Mouse (Mus musculus) left cerebral cortex, adult 2 months (tissue): ENCODE data around the gene Zfr2. TPM values are rescaled to one million over a fixed set of nuclear protein-coding genes. Genes with fewer than 3 reads are reported as not detected.

Experiments used
- DNase-seq, 2 experiments: peaks; one replicate each; pipeline ENCODE4 v3.0.0; 2021 to 2022; ENCODE audit warnings: low spot score in 2 of 2, mixed read lengths in 1 of 2; ENCODE audit errors: extremely low spot score in 1 of 2
- H3K27ac ChIP-seq: fragments of 200-600 bp; 2 replicates; pipeline ENCODE4 v1.8.1; 2022
- H3K4me3 ChIP-seq: fragments of 200-600 bp; 2 replicates; pipeline ENCODE4 v1.8.1; 2022
- CTCF ChIP-seq: fragments of 200-600 bp; IDR thresholded peaks from 2 replicates; pipeline ENCODE4 v1.8.1; 2022; ENCODE audit warnings: antibody characterized with exemption, mild to moderate bottlenecking, moderate library complexity
- intact Hi-C: fragments of 180-260 bp; cut with DNase I; formaldehyde crosslinking; loops from one replicate; pipeline ENCODE4 v1.15.1; 2025
- total RNA-seq, 2 experiments: library from RNA; stranded (reverse); gene quantifications; 2 replicates each; pipeline ENCODE4 v1.2.3; 2021

Zfr2 gene
- total RNA-seq, 2 experiments from 2014 or later, result 70.9 to 76.2 TPM

DNA sequence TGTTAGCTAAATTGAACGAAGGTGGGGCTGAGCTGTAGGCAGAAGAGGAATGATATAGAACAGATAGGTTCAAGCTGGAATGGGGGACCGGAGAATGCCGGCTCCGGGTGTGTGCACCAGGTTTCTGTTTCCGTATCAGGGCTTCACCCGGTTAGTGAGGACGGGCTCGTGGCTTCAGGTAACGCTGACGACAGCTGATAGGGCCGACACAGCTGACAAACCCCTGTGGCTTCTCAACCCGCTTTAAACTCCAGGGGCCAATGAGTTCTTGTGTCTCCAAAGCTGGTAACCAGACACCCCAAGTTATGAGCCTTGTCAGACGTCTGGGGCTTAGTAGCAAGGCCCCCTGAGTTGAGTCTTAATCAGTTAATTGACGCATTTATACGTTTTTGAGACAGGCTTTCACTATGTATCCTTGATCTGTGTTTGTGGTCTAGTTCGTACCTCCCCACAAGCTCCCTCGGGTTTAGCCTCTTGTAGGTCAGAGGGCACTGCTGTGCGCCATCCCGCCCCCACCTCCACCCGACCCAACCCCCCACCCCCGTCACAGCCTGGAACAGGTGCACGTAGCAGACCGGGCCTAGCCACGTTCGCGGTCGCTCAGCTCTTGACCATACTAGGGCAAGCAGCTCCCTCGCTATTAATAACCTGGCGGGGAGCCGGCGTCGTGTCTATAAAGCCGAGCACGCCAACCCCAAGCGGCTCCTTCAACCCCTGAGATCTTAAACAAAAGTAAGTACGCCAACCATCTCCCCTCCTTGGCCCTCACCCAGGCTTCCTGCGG is 38.8 kb upstream of the Zfr2 start:
- no peak for TF ChIP-seq CTCF
- intact Hi-C loops, result loop anchor here (5.0 kb wide), 1 partner anchor 73 kb away; the partner anchor contains the start of genes Apba3 and Mrpl54
- Histone ChIP-seq H3K4me3 (no peak overlapping the region), H3K27ac (peak overlapping the region; percentile 53; the same call in 1 of the 2 replicates)
- no peak for DNase-seq

DNA sequence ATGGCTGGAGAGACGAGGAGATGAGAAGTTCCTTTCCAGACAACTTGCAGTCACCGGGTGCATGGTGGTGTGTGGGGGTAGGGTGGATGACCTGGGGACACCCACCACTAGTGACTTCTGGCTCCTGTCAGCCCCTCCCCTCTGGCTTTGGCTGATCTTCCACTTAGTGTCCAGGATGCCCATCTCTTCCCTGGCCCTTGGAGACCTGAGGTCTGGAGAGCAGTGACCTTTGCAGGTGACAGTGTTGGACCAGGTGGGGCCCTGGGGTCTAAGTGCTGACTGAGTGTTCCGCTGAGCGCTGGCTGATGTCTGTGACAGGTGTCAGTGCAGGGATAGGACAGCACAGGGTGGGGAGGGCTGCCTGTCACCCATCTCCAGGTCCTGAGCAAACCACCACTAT is 37.7 kb upstream of the Zfr2 start:
- TF ChIP-seq CTCF, result no peak
- no peak overlapping the region for H3K27ac ChIP-seq
- DNase-seq, result no peak
- intact Hi-C loops, result loop anchor here (5.0 kb wide), 3 partner anchors 92 to 257 kb away; partner anchors contain the start of gene Hmg20b
- no peak overlapping the region for H3K4me3 ChIP-seq

DNA sequence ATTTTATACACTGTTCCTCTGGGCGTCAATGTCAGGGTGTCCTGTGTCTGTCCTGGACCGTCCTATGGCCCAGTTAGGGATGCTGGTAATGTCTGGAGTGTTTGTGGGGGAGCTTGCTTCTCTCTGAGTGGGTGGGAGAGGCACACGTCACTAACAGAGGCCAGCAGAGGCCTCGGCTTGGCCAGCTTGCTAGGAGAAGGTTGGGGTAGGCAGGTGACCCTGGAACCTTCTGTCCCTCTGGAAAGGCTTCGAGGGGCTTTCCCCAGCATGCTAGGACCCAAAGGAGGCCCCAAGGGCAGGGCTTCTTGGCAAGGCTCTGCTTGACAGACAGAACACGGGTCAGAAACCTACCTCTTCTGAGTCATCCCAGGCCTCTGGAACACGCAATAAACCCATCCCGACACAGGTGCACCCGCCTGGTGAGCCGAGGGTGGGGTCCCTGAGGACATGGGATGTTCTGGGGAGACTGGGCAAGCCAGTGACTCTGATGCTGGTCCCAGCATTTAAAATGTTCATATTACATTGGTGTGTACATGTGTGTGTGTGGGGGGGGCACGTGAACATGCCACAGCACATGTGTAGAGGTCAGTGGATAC is 36.4 kb upstream of the Zfr2 start:
- intact Hi-C loops, result loop anchor here (5.0 kb wide), 3 partner anchors 91 to 256 kb away; partner anchors contain the start of gene Hmg20b

DNA sequence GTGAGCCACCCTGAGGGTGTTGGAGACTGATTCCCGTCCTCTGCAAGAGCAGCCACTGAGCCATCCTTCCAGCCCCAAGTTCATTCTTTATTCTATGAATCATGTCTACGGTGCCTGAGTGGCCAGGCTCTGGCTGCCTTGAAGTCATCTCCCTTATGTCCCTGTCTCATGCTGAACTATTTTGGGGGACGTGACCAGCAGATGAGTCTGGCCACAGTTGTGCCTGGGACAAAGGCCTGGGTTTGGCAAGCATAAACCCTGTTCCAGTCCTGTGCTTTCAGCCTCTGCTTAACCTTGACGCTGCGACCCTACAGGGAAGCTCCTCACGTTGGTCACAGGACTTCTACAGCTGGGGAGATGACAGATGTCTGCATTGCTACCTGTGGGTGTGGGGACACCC is 35.6 kb upstream of the Zfr2 start:
- TF ChIP-seq CTCF, result no peak
- DNase-seq, result no peak
- no peak overlapping the region for H3K4me3 ChIP-seq
- intact Hi-C loops, result loop anchor here (5.0 kb wide), 3 partner anchors 90 to 255 kb away; partner anchors contain the start of gene Hmg20b
- H3K27ac ChIP-seq, result no peak overlapping the region

More for the DNA sequence above, 36.4 kb upstream of the Zfr2 start:
- no peak overlapping the region for H3K27ac ChIP-seq
- DNase-seq, result no peak
- no peak for TF ChIP-seq CTCF
- no peak overlapping the region for H3K4me3 ChIP-seq

DNA sequence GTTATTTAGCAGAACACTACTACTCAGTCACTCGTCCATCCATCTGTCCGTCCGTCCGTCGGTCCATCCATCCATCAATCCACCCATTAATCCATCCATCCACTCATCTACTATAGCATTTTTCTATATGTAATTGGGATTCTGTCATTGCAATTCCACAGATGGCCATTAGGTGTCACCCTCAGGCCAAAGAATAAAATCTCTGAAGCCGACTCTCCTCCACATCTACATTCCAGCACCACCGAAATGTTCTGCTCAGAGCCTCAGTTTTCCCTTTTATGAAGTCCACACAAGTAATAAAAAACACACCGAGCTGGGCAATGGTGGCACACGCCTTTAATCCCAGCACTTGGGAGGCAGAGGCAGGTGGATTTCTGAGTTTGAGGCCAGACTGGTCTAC is 34.7 kb upstream of the Zfr2 start:
- peak; percentile 85 for TF ChIP-seq CTCF
- intact Hi-C loops, result loop anchor here (2.0 to 5.0 kb wide), 4 partner anchors 19 to 254 kb away; partner anchors contain the start of gene Hmg20b
- DNase-seq, result peak; percentile 63 to 70

DNA sequence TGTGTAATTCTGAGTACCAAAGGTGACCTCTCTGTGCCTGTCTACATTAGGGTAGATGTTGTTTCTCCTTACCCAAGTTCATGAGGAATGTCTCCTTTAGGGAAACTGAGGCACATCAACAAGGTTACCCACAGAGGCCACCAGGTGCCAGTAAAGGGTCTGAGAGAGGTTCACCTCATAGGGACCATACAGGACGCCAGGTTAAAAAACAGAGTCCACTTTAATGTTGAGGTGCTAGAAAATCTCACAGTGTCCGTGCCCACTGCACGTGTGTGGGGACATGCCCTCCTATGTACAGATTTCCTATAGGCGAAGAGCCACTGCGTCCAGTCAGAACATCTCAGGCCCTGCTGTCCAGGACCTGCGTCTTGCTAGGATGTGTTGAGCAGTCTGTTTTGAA is 34.0 kb upstream of the Zfr2 start:
- intact Hi-C loops, result loop anchor here (2.0 to 5.0 kb wide), 4 partner anchors 18 to 253 kb away; partner anchors contain the start of gene Hmg20b
- H3K4me3 ChIP-seq, result no peak overlapping the region
- no peak for DNase-seq
- TF ChIP-seq CTCF, result no peak
- no peak overlapping the region for H3K27ac ChIP-seq

More for the DNA sequence above, 34.7 kb upstream of the Zfr2 start:
- H3K4me3 ChIP-seq, result no peak overlapping the region
- H3K27ac ChIP-seq, result no peak overlapping the region

DNA sequence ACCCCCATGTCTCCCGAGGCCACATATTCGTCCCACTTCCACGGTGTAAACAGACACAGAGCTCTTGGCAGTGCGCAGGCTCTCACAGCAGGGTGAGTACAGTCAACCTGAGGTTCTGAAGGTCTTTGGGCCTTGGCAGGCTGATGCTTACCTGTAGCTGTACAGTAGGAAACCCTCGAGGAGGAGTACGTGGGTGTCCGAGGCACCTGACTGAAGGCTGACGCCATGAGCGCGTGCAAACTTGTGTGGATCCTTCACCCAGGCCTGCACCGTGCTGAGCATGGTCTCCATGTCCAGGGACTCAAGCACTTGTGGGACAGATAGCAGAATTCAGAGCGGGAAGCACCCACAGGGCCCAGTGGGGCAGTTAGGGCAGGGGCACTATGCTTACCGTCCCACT is 32.8 kb upstream of the Zfr2 start:
- Histone ChIP-seq H3K4me3 (no peak overlapping the region), H3K27ac (no peak overlapping the region)
- no peak for DNase-seq
- no peak for TF ChIP-seq CTCF
- intact Hi-C loops, result no loop called here

DNA sequence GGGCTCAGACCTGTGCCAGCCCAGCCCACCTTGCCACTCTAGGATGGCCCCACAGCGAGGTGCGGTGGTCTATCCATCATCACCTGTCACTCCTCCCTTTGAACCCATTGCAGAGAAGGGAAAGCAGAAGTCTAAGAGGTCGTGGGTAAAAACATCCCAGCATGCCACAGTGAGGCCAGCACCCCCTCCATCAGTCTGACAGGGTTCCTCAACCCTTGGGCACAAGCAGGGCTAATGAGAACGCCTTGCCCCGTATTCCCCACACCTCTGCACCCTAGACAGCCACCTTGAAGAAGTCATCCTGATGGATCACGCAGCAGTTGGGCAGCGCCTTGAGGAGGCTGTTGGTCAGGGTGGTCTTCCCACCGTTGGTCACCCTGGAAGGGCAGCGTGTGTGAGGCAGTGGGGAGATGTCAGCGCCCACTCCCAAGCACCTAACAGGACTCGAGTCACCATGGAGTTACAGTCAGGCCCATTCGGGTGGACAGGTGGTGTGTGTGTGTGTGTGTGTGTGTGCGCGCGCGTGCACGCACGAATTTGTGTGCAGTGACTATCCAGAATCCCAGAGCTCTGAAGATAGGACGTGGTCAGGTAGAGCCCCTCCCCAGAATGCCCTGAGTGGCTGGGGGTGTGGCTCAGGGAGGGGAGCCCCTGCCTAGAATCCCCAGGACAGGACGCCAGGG is 32.2 kb upstream of the Zfr2 start:
- TF ChIP-seq CTCF, result no peak
- Histone ChIP-seq H3K4me3 (no peak overlapping the region), H3K27ac (no peak overlapping the region)
- DNase-seq, result no peak
- intact Hi-C loops, result no loop called here

DNA sequence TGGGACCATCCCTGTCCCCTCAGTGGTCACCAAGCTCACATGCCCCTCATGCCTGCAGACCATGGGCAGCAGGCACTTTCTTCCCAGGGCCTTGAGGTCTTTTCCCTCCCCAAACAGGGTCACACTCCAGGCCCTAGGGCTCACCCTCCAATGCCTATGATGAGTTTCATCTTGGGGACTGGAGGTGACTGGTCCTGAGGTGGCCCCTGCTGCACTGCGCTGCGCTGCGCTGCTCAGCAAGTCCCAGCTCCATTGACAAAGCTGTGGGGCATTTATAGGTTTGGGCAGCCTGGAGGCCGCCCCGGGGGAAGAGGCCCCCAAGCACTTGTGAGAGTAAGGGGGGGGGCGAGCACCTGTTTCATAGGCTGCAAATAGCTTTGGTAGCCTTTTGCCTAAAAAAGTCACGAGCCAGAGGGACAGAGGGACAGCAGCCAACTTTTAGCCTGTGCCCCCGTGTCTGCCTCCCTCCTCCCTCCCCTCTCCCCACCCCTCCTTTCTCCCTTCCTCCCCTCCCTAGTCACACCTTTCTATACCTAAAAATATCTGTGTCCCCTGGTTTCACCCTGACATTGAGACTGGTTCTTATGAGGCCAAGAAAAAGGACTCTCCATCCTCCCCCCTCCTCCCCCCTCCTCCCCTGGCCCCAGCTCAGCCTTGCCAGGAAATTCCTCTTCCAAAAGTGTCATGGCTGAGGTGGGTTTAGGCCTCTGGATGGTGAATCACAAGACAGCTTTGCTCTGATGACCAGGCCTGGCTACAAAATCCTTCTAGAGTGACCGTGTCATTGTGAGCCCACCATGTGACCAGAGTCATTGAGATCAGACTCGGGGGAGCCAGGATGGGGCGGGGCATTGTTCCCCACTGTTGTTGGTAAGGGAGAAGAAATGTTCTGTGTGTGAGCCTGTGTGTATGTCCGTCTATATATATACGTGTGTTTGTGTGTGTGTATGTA is 30.9 kb upstream of the Zfr2 start, which contains the start of gene Nmrk2:
TSS of gene Nmrk2 (minus strand) at position 245 of the 952 bp plus-strand sequence.
- H3K4me3 ChIP-seq, result no peak within 1 kb of the TSS
- H3K27ac ChIP-seq, result no peak within 1 kb of the TSS
- no peak for DNase-seq
- intact Hi-C loops, result no loop called here
- TF ChIP-seq CTCF, result no peak

DNA sequence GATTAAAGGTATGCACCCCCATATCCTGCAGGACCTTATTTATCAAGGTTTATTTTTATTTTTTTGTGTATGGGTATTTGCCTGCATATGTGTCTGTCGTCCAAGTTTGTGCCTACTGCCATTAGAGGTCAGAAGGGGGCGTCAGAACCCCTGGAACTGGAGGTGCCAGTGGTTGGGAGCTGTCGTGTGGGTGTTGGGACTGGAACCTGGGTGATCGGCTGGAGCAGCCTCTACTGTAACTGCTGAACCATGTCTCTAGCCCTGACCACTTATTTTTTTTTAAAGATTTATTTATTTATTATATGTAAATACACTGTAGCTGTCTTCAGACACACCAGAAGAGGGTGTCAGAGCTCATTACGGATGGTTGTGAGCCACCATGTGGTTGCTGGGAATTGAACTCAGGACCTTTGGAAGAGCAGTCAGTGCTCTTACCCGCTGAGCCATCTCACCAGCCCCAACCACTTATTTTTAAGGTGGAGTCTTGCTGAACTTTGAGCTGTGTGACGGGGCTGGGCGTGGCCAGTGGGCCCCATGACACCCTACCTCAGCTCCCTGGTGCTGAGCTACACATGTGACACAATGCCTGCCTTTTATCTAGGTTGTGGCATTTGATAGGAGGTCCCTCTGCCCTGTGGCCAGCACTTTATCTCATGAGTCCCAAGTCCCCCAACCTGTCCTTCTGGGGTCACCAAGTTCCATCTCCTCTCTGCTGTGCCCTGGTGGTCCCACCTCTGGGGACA is 29.8 kb upstream of the Zfr2 start:
- H3K4me3 ChIP-seq, result no peak overlapping the region
- no peak for DNase-seq
- no peak for TF ChIP-seq CTCF
- intact Hi-C loops, result no loop called here
- H3K27ac ChIP-seq, result no peak overlapping the region
